Mouse (Mus musculus) right cerebral cortex, adult 18-20 months (tissue): Measurements from ENCODE around the gene Cenpu.

Experiments
- DNase-seq: peaks from one replicate; pipeline ENCODE4 v3.0.0; 2022; ENCODE audit warnings: mixed read lengths

The Cenpu gene

DNA sequence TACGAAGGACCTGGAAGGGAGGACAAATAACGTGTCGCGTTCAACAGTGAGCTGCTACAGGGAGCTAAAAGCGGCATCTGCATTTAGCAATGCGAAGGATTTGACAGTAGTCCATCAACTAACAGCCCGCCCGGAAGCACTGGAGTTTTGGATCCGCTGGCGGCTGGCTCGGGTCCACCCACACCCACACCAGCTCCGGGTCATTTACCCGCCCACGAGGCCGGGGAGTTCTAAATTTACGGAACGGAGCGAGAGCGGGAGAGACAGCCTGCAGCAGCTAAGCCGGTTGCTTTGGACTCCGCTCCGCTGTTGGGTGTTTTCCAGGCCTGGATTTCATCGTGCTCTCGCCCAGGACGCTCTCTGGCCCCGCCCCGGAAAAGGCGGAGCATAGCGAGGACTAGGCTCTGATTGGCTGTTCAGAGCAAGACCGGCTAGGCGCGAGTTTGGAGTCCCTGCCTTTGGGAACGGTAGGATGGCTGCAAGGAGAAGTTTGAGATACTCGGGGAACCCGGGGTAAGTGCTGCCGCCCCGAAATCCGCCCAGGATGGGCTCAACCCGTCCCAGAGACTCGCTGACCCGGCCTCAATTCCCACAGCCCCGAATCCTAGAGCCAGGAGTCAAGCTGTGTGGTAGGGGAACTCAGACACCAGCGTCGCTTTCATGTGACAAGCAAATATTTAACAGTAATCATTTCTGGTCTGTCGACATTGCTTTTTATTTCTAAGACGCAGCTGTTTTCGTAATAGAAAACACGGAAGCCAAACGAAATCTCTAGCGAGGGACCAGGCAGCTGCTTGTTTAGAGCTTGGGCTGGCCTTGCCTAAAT is at the start of gene Cenpu:
TSS of gene Cenpu (plus strand) at position 414 of the 826 bp plus-strand sequence.
- peak; percentile 100 for DNase-seq

- no peak for DNase-seq
These were observed 49.3 kb upstream of the Cenpu start for GRCm38 (mm10) chr8:46502333-46503071.

DNA sequence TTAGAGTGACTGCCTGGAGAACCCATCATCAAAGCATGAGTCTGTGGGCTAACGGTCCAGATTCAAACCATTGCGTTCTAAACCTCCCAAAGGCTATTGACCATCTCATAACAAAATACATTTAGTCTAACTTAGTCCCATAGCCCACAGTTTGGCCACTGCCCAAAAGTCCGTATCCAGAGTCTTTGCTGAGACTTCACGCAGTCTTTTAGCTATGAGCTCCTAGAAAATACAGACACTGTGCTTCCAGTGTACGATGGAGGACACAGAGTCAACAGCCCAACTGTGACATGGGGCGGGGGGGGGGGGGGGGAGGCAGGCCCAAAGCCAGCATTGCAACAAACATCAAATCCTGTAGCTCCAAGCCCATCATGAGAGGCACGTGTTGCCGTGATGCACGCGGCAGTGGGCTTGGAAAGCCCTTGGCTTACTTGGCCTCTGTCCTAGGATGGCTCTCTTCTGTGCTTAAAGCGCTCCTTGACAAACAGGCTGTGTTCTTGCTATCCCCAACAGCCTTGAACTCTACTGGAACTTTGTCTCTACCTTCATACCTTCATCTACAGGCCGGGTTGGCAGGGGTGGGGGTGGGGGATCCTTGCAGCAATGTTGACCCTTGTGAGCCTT is 48.6 kb upstream of the Cenpu start:
- no peak for DNase-seq

DNA sequence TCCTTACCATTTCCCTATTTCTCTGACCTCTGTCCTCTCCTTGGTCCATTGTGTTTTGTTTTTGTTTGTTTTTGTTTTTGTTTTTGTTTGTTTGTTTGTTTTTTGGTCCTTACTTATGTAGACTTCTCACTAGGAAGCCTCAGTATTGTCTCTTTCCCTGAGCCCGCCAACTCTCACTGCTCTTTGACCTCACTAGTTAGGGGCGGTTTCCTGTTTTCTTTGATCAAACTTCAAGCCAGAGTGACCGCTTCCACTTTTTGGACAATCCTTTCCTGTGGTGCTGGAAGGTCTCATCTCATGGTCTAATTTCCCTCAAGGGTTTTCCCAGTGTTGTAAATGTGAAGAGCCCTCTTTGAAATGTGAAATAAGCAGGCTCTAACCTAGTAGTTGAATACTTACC is 47.6 kb upstream of the Cenpu start:
- no peak for DNase-seq

DNA sequence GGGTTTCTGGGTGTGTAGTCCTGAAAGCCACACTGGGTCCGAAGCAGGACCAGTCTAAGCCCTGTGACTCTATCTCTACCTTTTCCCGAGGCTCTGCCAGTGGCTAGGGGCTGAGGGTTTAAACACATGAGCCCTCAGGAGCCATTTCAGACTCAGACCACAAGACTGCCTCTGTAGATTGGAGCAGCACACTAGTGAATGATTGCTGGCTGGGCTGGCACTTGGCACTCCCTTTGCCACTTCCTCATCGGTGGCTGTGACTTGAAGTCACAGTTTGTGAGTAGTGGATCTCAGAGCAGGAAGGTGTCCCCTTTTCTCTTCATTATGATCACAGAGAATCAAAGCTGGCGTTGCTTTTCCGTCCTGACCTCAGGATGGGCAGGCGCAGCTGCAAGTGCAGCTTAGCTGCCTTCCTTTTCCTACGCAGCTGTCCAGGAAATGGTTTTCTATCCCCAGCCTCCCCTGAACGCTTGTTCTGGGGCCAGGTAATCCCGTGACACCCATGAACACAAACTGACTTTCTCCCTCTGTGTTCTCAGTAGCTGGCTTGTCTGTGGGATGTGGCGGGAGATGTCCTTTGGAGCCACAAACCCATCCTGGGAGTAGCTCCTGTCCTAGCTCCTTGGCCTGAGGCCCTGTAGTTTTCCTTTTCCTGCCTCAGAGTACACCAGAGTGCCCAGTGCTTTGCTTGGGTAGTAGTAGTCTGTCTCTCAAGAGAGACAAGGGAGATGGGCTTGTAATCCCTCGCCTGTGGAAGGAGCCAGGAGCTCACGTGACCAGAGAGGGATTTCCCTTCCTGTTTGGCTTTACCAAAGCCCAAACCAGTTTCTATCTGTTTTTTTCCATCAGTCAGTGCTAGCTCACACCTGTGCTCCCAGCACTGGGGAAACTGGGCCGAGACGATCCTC is 43.1 kb upstream of the Cenpu start:
- DNase-seq, result no peak

- no peak for DNase-seq
These were observed 42.4 kb upstream of the Cenpu start for GRCm38 (mm10) chr8:46509474-46509873.

GRCm38 (mm10) chr8:46511336-46511735 is 40.5 kb upstream of the Cenpu start:
- no peak for DNase-seq

- DNase-seq, result no peak
These were observed 39.3 kb upstream of the Cenpu start for GRCm38 (mm10) chr8:46512538-46512937.

DNA sequence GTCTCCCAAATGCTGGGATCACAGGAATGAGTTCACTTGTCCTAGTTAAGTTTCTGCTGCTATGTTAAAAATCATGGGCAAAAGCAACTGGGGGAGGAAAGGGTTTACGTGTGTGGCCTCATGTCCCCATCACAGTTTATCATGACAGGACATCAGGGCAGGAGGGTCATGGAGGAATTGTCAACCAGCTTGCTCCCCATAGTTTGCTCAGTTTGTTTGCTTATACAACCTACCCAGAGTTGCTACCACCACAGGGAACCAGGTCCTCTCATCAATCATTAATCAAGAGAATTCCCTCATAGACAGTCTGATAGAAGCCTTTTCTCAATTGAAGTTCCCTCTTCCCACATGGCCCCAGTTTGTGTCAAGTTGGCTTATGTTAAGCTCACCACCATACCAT is 37.8 kb upstream of the Cenpu start:
- DNase-seq, result no peak

GRCm38 (mm10) chr8:46520667-46521066 is 31.2 kb upstream of the Cenpu start:
- no peak for DNase-seq

GRCm38 (mm10) chr8:46526098-46526497 is 25.7 kb upstream of the Cenpu start:
- DNase-seq, result no peak

GRCm38 (mm10) chr8:46526821-46527220 is 25.0 kb upstream of the Cenpu start:
- DNase-seq, result no peak

GRCm38 (mm10) chr8:46529508-46529907 is 22.3 kb upstream of the Cenpu start:
- DNase-seq, result no peak

- DNase-seq, result no peak
These were observed 21.3 kb upstream of the Cenpu start for GRCm38 (mm10) chr8:46530541-46530940.

DNA sequence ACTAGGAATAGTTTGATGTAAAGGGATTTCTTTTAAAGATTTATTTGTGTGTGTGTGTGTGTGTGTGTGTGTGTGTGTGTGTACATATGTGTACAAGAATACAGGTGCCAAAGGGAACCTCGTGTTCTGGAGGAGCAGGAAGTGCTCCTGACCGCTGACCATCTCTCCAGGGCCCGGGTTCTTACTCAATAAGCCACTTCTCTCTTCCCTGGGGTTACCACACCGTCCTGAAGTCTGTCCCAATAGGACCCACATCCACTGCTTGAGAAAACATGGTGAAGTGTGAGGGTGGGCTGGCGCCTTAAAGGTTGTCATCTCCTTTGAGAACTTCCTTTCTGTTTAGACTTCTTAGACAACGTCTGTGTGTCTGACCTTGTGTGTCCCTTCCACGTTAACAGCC is 17.9 kb upstream of the Cenpu start:
- no peak for DNase-seq

DNA sequence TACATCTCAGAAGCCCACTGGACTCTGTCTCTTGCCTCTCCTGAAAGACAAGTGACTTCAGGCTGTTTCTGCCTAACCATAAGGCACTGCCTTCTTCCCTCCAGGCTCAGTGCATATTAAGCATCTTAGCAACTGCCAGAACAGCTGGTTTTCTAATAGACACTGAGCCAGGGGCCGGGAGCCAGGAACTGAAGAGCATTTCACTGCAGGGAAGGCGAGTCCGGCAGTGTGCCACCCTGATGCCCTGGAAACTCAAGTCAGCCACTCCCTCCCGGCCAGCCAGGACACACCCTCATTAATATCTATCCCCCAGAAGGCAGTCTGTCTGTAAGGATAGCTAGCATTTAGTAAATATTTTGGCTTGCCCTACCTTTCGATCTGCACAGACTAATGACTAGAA is 12.1 kb upstream of the Cenpu start:
- no peak for DNase-seq

DNA sequence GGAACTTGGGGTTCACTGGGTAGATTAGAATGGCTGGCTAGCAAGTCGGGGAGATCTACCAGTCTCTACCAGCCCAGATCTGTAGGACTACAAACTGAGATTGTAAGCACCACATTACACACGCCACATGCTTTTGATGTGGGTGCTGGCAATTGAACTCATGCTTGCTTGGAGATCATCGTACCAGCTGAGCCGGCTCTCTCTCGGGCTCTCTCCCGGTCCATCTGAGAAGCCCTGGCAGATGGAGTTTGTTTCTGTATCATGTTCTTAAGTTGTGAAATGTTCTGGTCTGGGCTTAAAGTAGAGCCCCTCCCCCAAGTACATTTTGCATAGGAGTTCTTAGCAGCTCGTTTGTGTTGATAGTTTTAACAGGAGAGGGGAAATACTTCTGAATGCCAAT is 8.6 kb upstream of the Cenpu start:
- no peak for DNase-seq

- no peak for DNase-seq
These were observed 8.2 kb upstream of the Cenpu start for GRCm38 (mm10) chr8:46543662-46544061.

DNA sequence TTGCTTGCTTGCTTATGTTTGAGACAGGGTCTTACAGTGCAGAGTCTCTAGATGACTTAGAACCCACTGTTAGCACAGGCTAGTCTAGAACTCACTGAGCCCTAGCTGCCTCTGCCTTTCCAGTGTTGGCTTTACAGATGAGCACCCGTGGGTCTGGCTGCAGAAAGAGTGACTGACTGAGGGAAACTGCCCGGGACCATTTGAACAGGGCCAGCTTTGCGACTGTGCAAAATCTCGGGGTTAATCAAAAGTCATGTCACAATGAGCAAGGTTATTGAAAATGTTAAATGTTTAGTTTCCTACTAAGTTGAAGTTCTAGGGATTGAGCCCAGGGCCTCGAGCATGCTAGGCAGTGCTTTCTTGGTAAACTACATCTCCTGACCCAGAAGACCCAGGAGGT is 6.0 kb upstream of the Cenpu start:
- no peak for DNase-seq

- DNase-seq, result no peak
These were observed 5.2 kb upstream of the Cenpu start for GRCm38 (mm10) chr8:46546431-46547176.

GRCm38 (mm10) chr8:46547245-46547644 is 4.6 kb upstream of the Cenpu start:
- no peak for DNase-seq

GRCm38 (mm10) chr8:46550058-46550457 is 1.8 kb upstream of the Cenpu start:
- no peak for DNase-seq
